Mouse (Mus musculus): Measurements from ENCODE around the gene AU021092. TPM values are rescaled to one million over a fixed set of nuclear protein-coding genes. Genes with fewer than 3 reads are reported as not detected.

The AU021092 gene
- polyA plus RNA-seq, 1 experiment from 2014 or later, result 15.6 TPM

- no peaks in the 10 kb centered on the region for H3K9me3 ChIP-seq (ENCODE audit: control insufficient read depth, low read length)
- ATAC-seq (ENCODE audit: low FRiP score, low TSS enrichment) (no peak), DNase-seq (no peak)
- H3K4me2 ChIP-seq (ENCODE audit: low read length), result no peak overlapping the region
- H3K9ac ChIP-seq (replicated peaks; ENCODE audit: low read length), result no peak overlapping the region
- no peaks in the 10 kb centered on the region for H3K4me1 ChIP-seq (ENCODE audit: control insufficient read depth, insufficient read depth, low read length)
- H3K4me3 ChIP-seq (replicated peaks; ENCODE audit: low read depth, low read length), result no peak overlapping the region
- 62% methylated on average over 4 of the region's 4 CpGs for WGBS
- no peak overlapping the region for H3K27ac ChIP-seq (replicated peaks; ENCODE audit: low read depth, low read length)
- no peaks in the 10 kb centered on the region for H3K36me3 ChIP-seq (ENCODE audit: control insufficient read depth, insufficient read depth, low read length)
- H3K27me3 ChIP-seq (ENCODE audit: control insufficient read depth, insufficient read depth, low read length), result no peaks in the 10 kb centered on the region
These were observed 696 bp downstream of the AU021092 start for GRCm38 (mm10) chr16:5221403-5221802.

- Histone ChIP-seq H3K4me2 (ENCODE audit: low read length) (no peak overlapping the region), H3K27ac (replicated peaks; ENCODE audit: low read depth, low read length) (no peak overlapping the region), H3K27me3 (ENCODE audit: control insufficient read depth, insufficient read depth, low read length) (no peaks in the 10 kb centered on the region), H3K4me3 (replicated peaks; ENCODE audit: low read depth, low read length) (no peak overlapping the region), H3K4me1 (ENCODE audit: control insufficient read depth, insufficient read depth, low read length) (no peaks in the 10 kb centered on the region), H3K36me3 (ENCODE audit: control insufficient read depth, insufficient read depth, low read length) (no peaks in the 10 kb centered on the region), H3K9me3 (ENCODE audit: control insufficient read depth, low read length) (no peaks in the 10 kb centered on the region), H3K9ac (replicated peaks; ENCODE audit: low read length) (no peak overlapping the region)
- WGBS, result 43% methylated on average over 5 of the region's 5 CpGs
- no peak for ATAC-seq (ENCODE audit: low FRiP score, low TSS enrichment)
- no peak for DNase-seq
These were observed 4.6 kb downstream of the AU021092 start for GRCm38 (mm10) chr16:5217341-5218133.

GRCm38 (mm10) chr16:5216686-5217085 is 5.4 kb downstream of the AU021092 start:
- Histone ChIP-seq H3K36me3 (ENCODE audit: control insufficient read depth, insufficient read depth, low read length) (no peaks in the 10 kb centered on the region), H3K27me3 (ENCODE audit: control insufficient read depth, insufficient read depth, low read length) (no peaks in the 10 kb centered on the region), H3K4me2 (ENCODE audit: low read length) (no peak overlapping the region), H3K9me3 (ENCODE audit: control insufficient read depth, low read length) (no peaks in the 10 kb centered on the region), H3K9ac (replicated peaks; ENCODE audit: low read length) (no peak overlapping the region), H3K27ac (replicated peaks; ENCODE audit: low read depth, low read length) (no peak overlapping the region), H3K4me3 (replicated peaks; ENCODE audit: low read depth, low read length) (no peak overlapping the region), H3K4me1 (ENCODE audit: control insufficient read depth, insufficient read depth, low read length) (no peaks in the 10 kb centered on the region)
- ATAC-seq (ENCODE audit: low FRiP score, low TSS enrichment) (no peak), DNase-seq (no peak)
- WGBS, result 74% methylated on average over 6 of the region's 6 CpGs

- no peak for ATAC-seq (ENCODE audit: low FRiP score, low TSS enrichment)
- no peak overlapping the region for H3K9ac ChIP-seq (replicated peaks; ENCODE audit: low read length)
- 87% methylated on average over 2 of the region's 2 CpGs for WGBS
- DNase-seq, result no peak
- H3K9me3 ChIP-seq (ENCODE audit: control insufficient read depth, low read length), result no peaks in the 10 kb centered on the region
- no peak overlapping the region for H3K27ac ChIP-seq (replicated peaks; ENCODE audit: low read depth, low read length)
- H3K36me3 ChIP-seq (ENCODE audit: control insufficient read depth, insufficient read depth, low read length), result no peaks in the 10 kb centered on the region
- no peak overlapping the region for H3K4me2 ChIP-seq (ENCODE audit: low read length)
- no peaks in the 10 kb centered on the region for H3K27me3 ChIP-seq (ENCODE audit: control insufficient read depth, insufficient read depth, low read length)
- no peak overlapping the region for H3K4me3 ChIP-seq (replicated peaks; ENCODE audit: low read depth, low read length)
- no peaks in the 10 kb centered on the region for H3K4me1 ChIP-seq (ENCODE audit: control insufficient read depth, insufficient read depth, low read length)
These were observed 8.0 kb downstream of the AU021092 start for GRCm38 (mm10) chr16:5214126-5214525.

GRCm38 (mm10) chr16:5212150-5212549 is 9.9 kb downstream of the AU021092 start:
- H3K27me3 ChIP-seq (ENCODE audit: control insufficient read depth, insufficient read depth, low read length), result no peaks in the 10 kb centered on the region
- H3K4me1 ChIP-seq (ENCODE audit: control insufficient read depth, insufficient read depth, low read length), result no peaks in the 10 kb centered on the region

GRCm38 (mm10) chr16:5210365-5210764 is 11.7 kb downstream of the AU021092 start:
- ATAC-seq (ENCODE audit: low FRiP score, low TSS enrichment) (no peak), DNase-seq (no peak)
- H3K4me2 ChIP-seq (ENCODE audit: low read length), result no peak overlapping the region
- no peaks in the 10 kb centered on the region for H3K4me1 ChIP-seq (ENCODE audit: control insufficient read depth, insufficient read depth, low read length)
- H3K4me3 ChIP-seq (replicated peaks; ENCODE audit: low read depth, low read length), result no peak overlapping the region
- H3K9me3 ChIP-seq (ENCODE audit: control insufficient read depth, low read length), result no peaks in the 10 kb centered on the region
- no peak overlapping the region for H3K9ac ChIP-seq (replicated peaks; ENCODE audit: low read length)
- H3K27me3 ChIP-seq (ENCODE audit: control insufficient read depth, insufficient read depth, low read length), result no peaks in the 10 kb centered on the region
- 69% methylated on average over 2 of the region's 2 CpGs for WGBS
- H3K36me3 ChIP-seq (ENCODE audit: control insufficient read depth, insufficient read depth, low read length), result no peaks in the 10 kb centered on the region
- H3K27ac ChIP-seq (replicated peaks; ENCODE audit: low read depth, low read length), result no peak overlapping the region

More at GRCm38 (mm10) chr16:5212150-5212549, 9.9 kb downstream of the AU021092 start:
- no peaks in the 10 kb centered on the region for H3K9me3 ChIP-seq (ENCODE audit: control insufficient read depth, low read length)
- H3K36me3 ChIP-seq (ENCODE audit: control insufficient read depth, insufficient read depth, low read length), result no peaks in the 10 kb centered on the region
- no peak overlapping the region for H3K4me3 ChIP-seq (replicated peaks; ENCODE audit: low read depth, low read length)
- ATAC-seq (ENCODE audit: low FRiP score, low TSS enrichment) (no peak), DNase-seq (no peak)
- H3K4me2 ChIP-seq (ENCODE audit: low read length), result no peak overlapping the region
- H3K9ac ChIP-seq (replicated peaks; ENCODE audit: low read length), result no peak overlapping the region
- no peak overlapping the region for H3K27ac ChIP-seq (replicated peaks; ENCODE audit: low read depth, low read length)
- 96% methylated on average over 3 of the region's 3 CpGs for WGBS

- Histone ChIP-seq H3K4me1 (ENCODE audit: control insufficient read depth, insufficient read depth, low read length) (peaks cover 9% of the 10 kb centered on the region), H3K4me2 (ENCODE audit: low read length) (no peak overlapping the region), H3K9ac (replicated peaks; ENCODE audit: low read length) (no peak overlapping the region), H3K27me3 (ENCODE audit: control insufficient read depth, insufficient read depth, low read length) (no peaks in the 10 kb centered on the region), H3K27ac (replicated peaks; ENCODE audit: low read depth, low read length) (no peak overlapping the region), H3K36me3 (ENCODE audit: control insufficient read depth, insufficient read depth, low read length) (0 out of 2 replicates have a peak, but pooled peaks cover 1% of the 10 kb centered on the region), H3K4me3 (replicated peaks; ENCODE audit: low read depth, low read length) (no peak overlapping the region), H3K9me3 (ENCODE audit: control insufficient read depth, low read length) (no peaks in the 10 kb centered on the region)
- ATAC-seq (ENCODE audit: low FRiP score, low TSS enrichment) (no peak), DNase-seq (no peak)
- 80% methylated on average over 5 of the region's 5 CpGs for WGBS
These were observed 16.0 kb downstream of the AU021092 start for GRCm38 (mm10) chr16:5206051-5206450.

- Histone ChIP-seq H3K27me3 (ENCODE audit: control insufficient read depth, insufficient read depth, low read length) (no peaks in the 10 kb centered on the region), H3K4me1 (ENCODE audit: control insufficient read depth, insufficient read depth, low read length) (peaks cover 9% of the 10 kb centered on the region), H3K36me3 (ENCODE audit: control insufficient read depth, insufficient read depth, low read length) (0 out of 2 replicates have a peak, but pooled peaks cover 3% of the 10 kb centered on the region), H3K9me3 (ENCODE audit: control insufficient read depth, low read length) (no peaks in the 10 kb centered on the region), H3K9ac (replicated peaks; ENCODE audit: low read length) (no peak overlapping the region), H3K4me3 (replicated peaks; ENCODE audit: low read depth, low read length) (no peak overlapping the region), H3K27ac (replicated peaks; ENCODE audit: low read depth, low read length) (no peak overlapping the region), H3K4me2 (ENCODE audit: low read length) (no peak overlapping the region)
- WGBS, result 92% methylated on average over 5 of the region's 5 CpGs
- ATAC-seq (ENCODE audit: low FRiP score, low TSS enrichment) (no peak), DNase-seq (no peak)
These were observed 16.6 kb downstream of the AU021092 start for GRCm38 (mm10) chr16:5205431-5205970.
